Mouse (Mus musculus): Measurements from ENCODE around the gene Popdc3. TPM values are rescaled to one million over a fixed set of nuclear protein-coding genes. Genes with fewer than 3 reads are reported as not detected.
"Not testable (repeated sequence)": the region's sequence is repeated elsewhere in the genome, so short reads cannot be mapped to it uniquely, and the experiment has no call there.

Gene Popdc3
- polyA plus RNA-seq, 1 experiment = 0.50 TPM

DNA sequence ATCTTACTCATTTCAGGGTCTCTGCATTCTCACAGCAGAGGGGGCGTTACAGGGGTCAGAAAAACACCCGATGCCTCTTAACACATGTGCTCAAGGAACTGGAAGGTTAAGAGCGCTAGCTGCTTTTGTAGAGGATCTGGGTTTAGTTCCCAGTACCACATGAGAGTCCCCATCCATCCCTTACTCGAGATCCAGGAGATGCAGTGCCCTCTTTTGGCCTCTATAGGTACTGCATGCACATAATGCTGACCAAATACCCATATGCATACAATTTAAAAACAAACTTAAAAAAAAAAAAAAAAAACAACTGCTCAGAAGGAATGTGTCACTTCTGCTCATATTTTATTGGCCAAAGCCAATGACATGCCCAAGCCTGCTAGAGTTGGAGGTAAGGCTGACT lies 166.5 kb downstream of the Popdc3 start:
- H3K4me1 ChIP-seq (replicated peaks; ENCODE audit: control insufficient read depth, insufficient read depth, low read length) = no peaks in the 10 kb centered on the region
- H3K27me3 ChIP-seq (ENCODE audit: control insufficient read depth, insufficient read depth, low read length) = no peaks in the 10 kb centered on the region
- H3K36me3 ChIP-seq (ENCODE audit: control insufficient read depth, insufficient read depth, low read length) = no peaks in the 10 kb centered on the region
- DNase-seq = no peak
- H3K4me3 ChIP-seq (ENCODE audit: control insufficient read depth, insufficient read depth, low read length) = no peak overlapping the region
- no peak overlapping the region for H3K27ac ChIP-seq (ENCODE audit: control insufficient read depth, insufficient read depth, low read length)
- 85% methylated on average over 4 of the region's 4 CpGs for WGBS
- TF ChIP-seq CTCF (IDR thresholded peaks at IDR 0.05; ENCODE audit: borderline replicate concordance, control insufficient read depth, extremely low read depth, insufficient read depth, low read length, poor library complexity) (no peak), POLR2A (IDR thresholded peaks at IDR 0.05; ENCODE audit: control insufficient read depth, extremely low read depth, insufficient read depth, low read length, poor library complexity) (no peak)

DNA sequence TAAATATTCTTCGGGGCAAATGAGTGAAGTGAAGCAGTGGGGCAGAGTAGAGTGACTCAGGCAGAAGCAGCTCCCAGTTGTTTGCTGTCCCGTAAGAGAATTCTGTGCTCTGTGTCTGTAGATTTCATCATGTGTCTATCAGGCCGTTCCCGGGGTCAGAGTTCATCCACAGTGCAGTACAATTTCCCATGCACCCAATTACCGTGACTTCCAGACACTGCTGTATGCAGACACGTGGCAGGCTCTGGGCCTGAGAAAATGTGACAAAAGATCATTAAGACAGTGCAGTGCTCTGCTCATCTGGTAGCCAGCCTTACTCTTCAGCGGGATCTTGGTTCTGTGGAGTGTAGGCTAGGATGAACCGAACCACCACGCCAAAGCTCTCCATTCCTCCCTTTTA lies 167.3 kb downstream of the Popdc3 start:
- no peak for TF ChIP-seq POLR2A (IDR thresholded peaks at IDR 0.05; ENCODE audit: control insufficient read depth, extremely low read depth, insufficient read depth, low read length, poor library complexity)
- TF ChIP-seq CTCF (IDR thresholded peaks at IDR 0.05; ENCODE audit: borderline replicate concordance, control insufficient read depth, extremely low read depth, insufficient read depth, low read length, poor library complexity) = no peak
- H3K27ac ChIP-seq (ENCODE audit: control insufficient read depth, insufficient read depth, low read length) = no peak overlapping the region
- no peaks in the 10 kb centered on the region for H3K27me3 ChIP-seq (ENCODE audit: control insufficient read depth, insufficient read depth, low read length)
- 93% methylated on average over 9 of the region's 9 CpGs for WGBS
- DNase-seq = no peak
- no peak overlapping the region for H3K4me3 ChIP-seq (ENCODE audit: control insufficient read depth, insufficient read depth, low read length)
- H3K4me1 ChIP-seq (replicated peaks; ENCODE audit: control insufficient read depth, insufficient read depth, low read length) = no peaks in the 10 kb centered on the region
- no peaks in the 10 kb centered on the region for H3K36me3 ChIP-seq (ENCODE audit: control insufficient read depth, insufficient read depth, low read length)

DNA sequence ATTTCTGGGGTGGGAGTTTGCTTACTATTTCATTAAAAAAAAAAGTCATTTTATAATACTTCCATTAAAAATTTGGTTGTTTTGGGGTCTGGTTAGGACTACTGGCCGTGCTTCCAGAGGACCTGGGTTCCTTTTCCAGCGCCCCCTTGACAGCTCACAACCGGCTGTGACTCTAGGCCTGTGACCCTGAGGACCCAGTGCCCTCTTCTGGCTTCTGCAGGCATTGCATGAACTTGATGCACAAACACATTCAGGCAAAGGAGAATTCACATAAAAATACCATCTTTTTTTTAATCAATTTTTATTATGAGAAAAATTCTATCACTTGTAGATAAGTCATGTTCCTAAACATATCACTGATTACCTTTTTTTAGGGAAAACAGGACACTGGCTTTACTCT lies 170.2 kb downstream of the Popdc3 start:
- not testable (repeated sequence) for DNase-seq; H3K4me3 ChIP-seq (ENCODE audit: control insufficient read depth, insufficient read depth, low read length); H3K36me3 ChIP-seq (ENCODE audit: control insufficient read depth, insufficient read depth, low read length); H3K27ac ChIP-seq (ENCODE audit: control insufficient read depth, insufficient read depth, low read length); H3K27me3 ChIP-seq (ENCODE audit: control insufficient read depth, insufficient read depth, low read length); H3K4me1 ChIP-seq (replicated peaks; ENCODE audit: control insufficient read depth, insufficient read depth, low read length)
- 92% methylated on average over 3 of the region's 3 CpGs for WGBS

- 93% methylated on average over 6 of the region's 6 CpGs for WGBS
- no peak for TF ChIP-seq POLR2A (IDR thresholded peaks at IDR 0.05; ENCODE audit: control insufficient read depth, extremely low read depth, insufficient read depth, low read length, poor library complexity)
- TF ChIP-seq CTCF (IDR thresholded peaks at IDR 0.05; ENCODE audit: borderline replicate concordance, control insufficient read depth, extremely low read depth, insufficient read depth, low read length, poor library complexity) = no peak
- H3K27me3 ChIP-seq (ENCODE audit: control insufficient read depth, insufficient read depth, low read length) = no peaks in the 10 kb centered on the region
- H3K4me3 ChIP-seq (ENCODE audit: control insufficient read depth, insufficient read depth, low read length) = no peak overlapping the region
- DNase-seq = no peak
- H3K27ac ChIP-seq (ENCODE audit: control insufficient read depth, insufficient read depth, low read length) = no peak overlapping the region
- no peaks in the 10 kb centered on the region for H3K4me1 ChIP-seq (replicated peaks; ENCODE audit: control insufficient read depth, insufficient read depth, low read length)
- no peaks in the 10 kb centered on the region for H3K36me3 ChIP-seq (ENCODE audit: control insufficient read depth, insufficient read depth, low read length)
These were observed 178.2 kb downstream of the Popdc3 start for GRCm38 (mm10) chr10:45356091-45356490.

DNA sequence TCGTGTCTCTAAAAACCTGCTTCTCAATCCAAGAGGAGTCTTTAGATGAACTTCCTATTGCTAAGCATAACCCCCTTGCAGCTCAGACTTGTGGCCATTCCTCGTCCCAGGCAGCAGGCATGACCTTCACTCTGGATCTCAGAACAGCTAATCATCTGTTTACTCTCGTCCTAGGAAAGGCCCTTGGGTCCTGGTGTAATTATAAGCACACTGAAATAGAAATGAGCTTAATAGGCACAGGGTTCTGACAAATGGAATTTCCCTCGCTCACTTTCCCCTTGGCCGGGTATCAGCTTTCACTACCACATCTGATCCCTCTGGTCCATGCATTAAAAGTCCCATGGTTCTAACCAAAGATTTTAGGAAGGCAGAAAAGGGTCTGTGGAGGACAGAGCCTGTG lies 185.5 kb downstream of the Popdc3 start:
- Histone ChIP-seq H3K36me3 (ENCODE audit: control insufficient read depth, insufficient read depth, low read length) (no peaks in the 10 kb centered on the region), H3K4me1 (replicated peaks; ENCODE audit: control insufficient read depth, insufficient read depth, low read length) (no peaks in the 10 kb centered on the region), H3K4me3 (ENCODE audit: control insufficient read depth, insufficient read depth, low read length) (no peak overlapping the region), H3K27ac (ENCODE audit: control insufficient read depth, insufficient read depth, low read length) (no peak overlapping the region), H3K27me3 (ENCODE audit: control insufficient read depth, insufficient read depth, low read length) (no peaks in the 10 kb centered on the region)
- no peak for DNase-seq
- no peak for TF ChIP-seq POLR2A (IDR thresholded peaks at IDR 0.05; ENCODE audit: control insufficient read depth, extremely low read depth, insufficient read depth, low read length, poor library complexity)
- no peak for TF ChIP-seq CTCF (IDR thresholded peaks at IDR 0.05; ENCODE audit: borderline replicate concordance, control insufficient read depth, extremely low read depth, insufficient read depth, low read length, poor library complexity)
- WGBS = 69% methylated on average over 5 of the region's 5 CpGs

DNA sequence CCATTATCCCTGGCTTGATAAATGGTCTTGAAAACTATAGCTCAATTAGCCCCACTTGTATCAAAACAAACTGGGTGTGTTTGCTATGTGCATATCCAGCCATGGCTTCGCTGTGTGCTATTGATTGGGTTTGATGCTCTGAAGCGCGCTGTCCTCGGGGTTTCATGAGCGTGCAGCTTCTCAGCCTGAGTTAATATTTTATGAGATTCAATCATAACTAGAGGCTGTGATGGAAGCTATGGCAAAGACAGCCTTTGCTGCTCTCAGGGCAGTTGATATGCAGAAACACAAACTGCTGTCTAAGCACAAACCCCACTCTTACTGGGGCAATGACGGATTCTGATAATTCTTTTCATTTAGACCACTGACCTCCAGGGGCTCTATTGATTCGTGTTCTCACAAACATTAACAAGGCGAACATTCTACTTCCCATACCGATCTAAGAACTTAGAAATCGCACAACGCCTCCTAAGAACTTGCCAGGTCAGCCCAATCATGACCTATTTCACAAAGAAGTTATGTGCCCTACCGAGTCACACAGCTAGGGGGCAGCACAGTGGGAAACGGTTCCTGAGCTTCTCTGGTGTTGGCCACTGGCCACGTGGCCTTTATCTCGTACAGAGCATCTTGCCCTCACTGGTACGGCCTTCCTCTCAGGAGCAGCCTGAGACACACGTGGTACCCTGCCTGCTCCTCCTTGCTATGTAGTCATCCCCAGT lies 189.2 kb downstream of the Popdc3 start:
- Histone ChIP-seq H3K27ac (ENCODE audit: control insufficient read depth, insufficient read depth, low read length) (no peak overlapping the region), H3K27me3 (ENCODE audit: control insufficient read depth, insufficient read depth, low read length) (no peaks in the 10 kb centered on the region), H3K4me3 (ENCODE audit: control insufficient read depth, insufficient read depth, low read length) (no peak overlapping the region), H3K36me3 (ENCODE audit: control insufficient read depth, insufficient read depth, low read length) (no peaks in the 10 kb centered on the region), H3K4me1 (replicated peaks; ENCODE audit: control insufficient read depth, insufficient read depth, low read length) (no peaks in the 10 kb centered on the region)
- DNase-seq = no peak
- TF ChIP-seq CTCF (IDR thresholded peaks at IDR 0.05; ENCODE audit: borderline replicate concordance, control insufficient read depth, extremely low read depth, insufficient read depth, low read length, poor library complexity) = no peak
- no peak for TF ChIP-seq POLR2A (IDR thresholded peaks at IDR 0.05; ENCODE audit: control insufficient read depth, extremely low read depth, insufficient read depth, low read length, poor library complexity)
- WGBS = 90% methylated on average over 17 of the region's 17 CpGs

Other genes with a start within 250 kb of the Popdc3 start
- gene Prep, start 110.9 kb upstream of the Popdc3 start, polyA plus RNA-seq (2012; rRNA removed) = 28.1 and 34.4 TPM in 2 replicates
- gene Bves, start 157.7 kb downstream of the Popdc3 start, polyA plus RNA-seq (2012; rRNA removed) = 0.18 and 0.70 TPM in 2 replicates